Mouse (Mus musculus) cerebellum, adult 2 months (tissue): ENCODE data around the gene Slc7a11.

Source experiments
- CTCF ChIP-seq: fragments of 200-500 bp; IDR thresholded peaks from 2 replicates; pipeline ENCODE4 v1.5.1; 2011; ENCODE audit warnings: low read depth, mild to moderate bottlenecking, control low read depth, low read length, moderate library complexity, borderline replicate concordance; ENCODE audit not compliant: insufficient read depth
- POLR2A ChIP-seq: fragments of 200-500 bp; IDR thresholded peaks from 2 replicates; pipeline ENCODE4 v1.6.1; 2011; ENCODE audit warnings: low read length, control low read depth, borderline replicate concordance; ENCODE audit not compliant: insufficient read depth

- TF ChIP-seq CTCF (no peak), POLR2A (no peak)
These were observed 589.1 kb downstream of the Slc7a11 start for GRCm38 (mm10) chr3:49854277-49854676.
